Mouse (Mus musculus): ENCODE results near the gene Zmynd12. TPM values are rescaled to one million over a fixed set of nuclear protein-coding genes. Genes with fewer than 3 reads are reported as not detected.
A peak's percentile ranks its signal among the peaks of the same experiment; 100 is the strongest.

The Zmynd12 gene
- polyA plus RNA-seq, 1 experiment from 2014 or later = 0.23 TPM

DNA sequence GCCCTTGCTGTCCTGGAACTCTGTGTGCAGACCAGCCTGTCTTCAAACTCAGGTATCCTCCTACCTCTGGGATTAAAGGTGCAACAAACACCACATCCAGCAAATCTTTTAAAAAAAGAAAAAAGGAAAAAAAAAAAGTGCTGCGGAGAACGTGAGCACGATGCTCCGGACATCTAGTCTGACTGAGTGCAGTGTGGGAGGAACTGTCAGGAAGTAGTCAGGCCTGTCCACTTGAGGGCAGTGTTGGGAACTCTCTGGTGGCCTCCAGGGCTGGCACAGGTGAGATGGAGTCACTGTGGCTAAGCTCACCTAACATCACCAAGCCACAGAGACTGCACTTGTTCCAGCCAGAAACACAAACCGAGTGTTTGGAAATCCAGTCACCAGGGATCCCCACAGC is 8.1 kb downstream of the Zmynd12 start:
- DNase-seq (ENCODE audit: low spot score) (peak; percentile 26), ATAC-seq (ENCODE audit: low FRiP score) (no peak)
- no peaks in the 10 kb centered on the region for H3K9me3 ChIP-seq (ENCODE audit: control insufficient read depth, low read length)
- H3K4me2 ChIP-seq (replicated peaks; ENCODE audit: low read depth, low read length) = no peak overlapping the region
- H3K4me1 ChIP-seq (replicated peaks; ENCODE audit: control insufficient read depth, insufficient read depth, low read length) = no peaks in the 10 kb centered on the region
- no peaks in the 10 kb centered on the region for H3K36me3 ChIP-seq (ENCODE audit: control insufficient read depth, insufficient read depth, low read length)
- 36% methylated on average over 5 of the region's 5 CpGs for WGBS
- H3K9ac ChIP-seq (ENCODE audit: low read depth, low read length) = no peak overlapping the region
- H3K27me3 ChIP-seq (ENCODE audit: control insufficient read depth, insufficient read depth, low read length) = no peaks in the 10 kb centered on the region; the same call in 1 of the 2 replicates
- H3K4me3 ChIP-seq (ENCODE audit: low read depth, low read length) = no peak overlapping the region
- no peak overlapping the region for H3K27ac ChIP-seq (ENCODE audit: low read depth, low read length)

DNA sequence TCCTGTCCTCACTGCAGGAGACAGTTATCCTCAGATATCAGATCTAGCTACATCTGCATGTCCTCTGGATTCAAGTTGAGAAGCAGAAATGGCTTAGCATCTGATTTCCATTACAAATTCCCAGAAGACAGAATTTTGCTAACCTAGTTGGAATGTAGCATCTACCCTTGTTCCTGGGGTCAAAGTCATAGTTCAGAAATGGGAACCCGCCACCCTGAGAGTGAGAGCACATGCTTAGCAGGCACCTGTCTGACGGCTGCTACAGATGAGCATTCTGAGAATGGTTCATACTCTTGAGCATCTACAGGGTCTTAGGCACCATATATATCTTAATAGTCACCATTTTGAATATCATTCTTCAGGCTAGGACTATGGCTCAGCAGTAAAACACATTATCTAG is 15.3 kb downstream of the Zmynd12 start:
- Histone ChIP-seq H3K9ac (ENCODE audit: low read depth, low read length) (no peak overlapping the region), H3K4me3 (ENCODE audit: low read depth, low read length) (no peak overlapping the region), H3K27me3 (ENCODE audit: control insufficient read depth, insufficient read depth, low read length) (no peaks in the 10 kb centered on the region), H3K9me3 (ENCODE audit: control insufficient read depth, low read length) (no peaks in the 10 kb centered on the region), H3K4me1 (replicated peaks; ENCODE audit: control insufficient read depth, insufficient read depth, low read length) (no peaks in the 10 kb centered on the region), H3K4me2 (replicated peaks; ENCODE audit: low read depth, low read length) (no peak overlapping the region), H3K27ac (ENCODE audit: low read depth, low read length) (no peak overlapping the region), H3K36me3 (ENCODE audit: control insufficient read depth, insufficient read depth, low read length) (no peaks in the 10 kb centered on the region)
- DNase-seq (ENCODE audit: low spot score) (no peak), ATAC-seq (ENCODE audit: low FRiP score) (no peak)
- 88% methylated on average over 2 of the region's 2 CpGs for WGBS

DNA sequence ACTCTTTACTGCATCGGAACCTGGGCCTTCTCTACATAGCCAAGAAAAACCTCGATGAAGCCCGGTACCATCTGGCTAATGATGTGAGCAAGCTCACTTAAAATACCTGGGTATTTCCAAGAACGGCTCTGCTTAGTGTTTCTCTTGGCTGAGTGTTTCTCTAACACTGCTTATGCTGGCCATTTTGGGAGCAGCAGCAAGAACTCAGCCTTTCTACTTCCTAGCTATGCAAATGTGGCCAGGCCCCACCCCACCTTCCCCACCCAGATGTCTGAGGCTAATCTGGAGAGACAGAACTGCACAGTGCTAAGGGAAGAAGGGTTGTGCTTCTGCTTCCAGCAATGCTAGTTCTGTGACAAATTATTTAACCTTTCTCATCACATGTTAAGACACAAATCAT is 19.2 kb downstream of the Zmynd12 start:
- H3K4me3 ChIP-seq (ENCODE audit: low read depth, low read length) = no peak overlapping the region
- no peaks in the 10 kb centered on the region for H3K4me1 ChIP-seq (replicated peaks; ENCODE audit: control insufficient read depth, insufficient read depth, low read length)
- H3K27me3 ChIP-seq (ENCODE audit: control insufficient read depth, insufficient read depth, low read length) = no peaks in the 10 kb centered on the region
- no peak overlapping the region for H3K9ac ChIP-seq (ENCODE audit: low read depth, low read length)
- no peaks in the 10 kb centered on the region for H3K9me3 ChIP-seq (ENCODE audit: control insufficient read depth, low read length)
- H3K36me3 ChIP-seq (ENCODE audit: control insufficient read depth, insufficient read depth, low read length) = no peaks in the 10 kb centered on the region
- H3K27ac ChIP-seq (ENCODE audit: low read depth, low read length) = no peak overlapping the region
- no peak for ATAC-seq (ENCODE audit: low FRiP score)
- no peak overlapping the region for H3K4me2 ChIP-seq (replicated peaks; ENCODE audit: low read depth, low read length)
- 96% methylated on average over 4 of the region's 4 CpGs for WGBS
- DNase-seq (ENCODE audit: low spot score) = no peak

DNA sequence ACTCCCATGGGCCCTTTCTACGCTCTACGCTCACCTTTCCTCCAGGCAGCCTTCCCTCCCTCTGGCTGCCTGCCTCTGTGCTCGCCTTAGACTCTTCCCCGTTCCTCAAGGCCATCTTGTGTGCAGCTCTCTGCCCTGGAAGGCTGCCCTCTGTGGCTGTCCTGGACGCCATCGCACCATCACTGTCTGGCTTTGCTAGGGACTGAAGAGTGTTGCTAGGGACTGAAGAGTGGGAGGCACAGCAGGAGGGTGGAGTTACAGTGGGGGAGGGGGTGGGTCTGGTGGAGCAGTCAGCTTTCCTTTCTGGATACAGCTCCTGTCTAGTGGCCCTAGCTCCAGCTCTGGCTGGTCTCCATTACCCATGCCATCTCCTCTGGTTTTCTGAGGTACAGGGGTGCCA is 19.9 kb downstream of the Zmynd12 start:
- ATAC-seq (ENCODE audit: low FRiP score) (no peak), DNase-seq (ENCODE audit: low spot score) (no peak)
- H3K27ac ChIP-seq (ENCODE audit: low read depth, low read length) = no peak overlapping the region
- H3K4me3 ChIP-seq (ENCODE audit: low read depth, low read length) = no peak overlapping the region
- no peaks in the 10 kb centered on the region for H3K36me3 ChIP-seq (ENCODE audit: control insufficient read depth, insufficient read depth, low read length)
- WGBS = 43% methylated on average over 6 of the region's 6 CpGs
- H3K9ac ChIP-seq (ENCODE audit: low read depth, low read length) = no peak overlapping the region
- H3K4me2 ChIP-seq (replicated peaks; ENCODE audit: low read depth, low read length) = no peak overlapping the region
- H3K27me3 ChIP-seq (ENCODE audit: control insufficient read depth, insufficient read depth, low read length) = no peaks in the 10 kb centered on the region
- H3K4me1 ChIP-seq (replicated peaks; ENCODE audit: control insufficient read depth, insufficient read depth, low read length) = no peaks in the 10 kb centered on the region
- no peaks in the 10 kb centered on the region for H3K9me3 ChIP-seq (ENCODE audit: control insufficient read depth, low read length)

DNA sequence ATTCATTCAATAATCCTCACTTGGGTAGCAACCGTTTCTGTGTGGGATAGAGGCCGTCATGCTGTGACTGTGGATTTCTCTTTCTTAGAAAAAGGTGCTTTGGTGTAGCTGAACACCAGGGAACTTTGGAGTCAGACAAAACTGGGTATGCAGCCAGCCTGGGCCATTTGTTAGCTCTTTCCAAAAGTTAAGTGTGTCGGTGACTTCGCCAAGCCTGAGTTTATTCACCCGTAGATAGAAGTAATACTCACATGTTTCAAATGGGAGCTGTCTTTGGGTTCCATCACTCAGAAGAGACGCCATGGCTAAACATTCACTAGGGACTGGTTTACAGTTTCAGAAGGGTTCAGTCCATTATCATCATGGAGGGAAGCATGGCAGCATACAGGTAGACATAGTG is 24.6 kb downstream of the Zmynd12 start:
- Histone ChIP-seq H3K4me3 (ENCODE audit: low read depth, low read length) (no peak overlapping the region), H3K36me3 (ENCODE audit: control insufficient read depth, insufficient read depth, low read length) (no peaks in the 10 kb centered on the region), H3K4me2 (replicated peaks; ENCODE audit: low read depth, low read length) (no peak overlapping the region), H3K27ac (ENCODE audit: low read depth, low read length) (no peak overlapping the region), H3K9me3 (ENCODE audit: control insufficient read depth, low read length) (no peaks in the 10 kb centered on the region), H3K4me1 (replicated peaks; ENCODE audit: control insufficient read depth, insufficient read depth, low read length) (no peaks in the 10 kb centered on the region), H3K27me3 (ENCODE audit: control insufficient read depth, insufficient read depth, low read length) (no peaks in the 10 kb centered on the region), H3K9ac (ENCODE audit: low read depth, low read length) (no peak overlapping the region)
- DNase-seq (ENCODE audit: low spot score) (no peak), ATAC-seq (ENCODE audit: low FRiP score) (no peak)
- 90% methylated on average over 6 of the region's 6 CpGs for WGBS

DNA sequence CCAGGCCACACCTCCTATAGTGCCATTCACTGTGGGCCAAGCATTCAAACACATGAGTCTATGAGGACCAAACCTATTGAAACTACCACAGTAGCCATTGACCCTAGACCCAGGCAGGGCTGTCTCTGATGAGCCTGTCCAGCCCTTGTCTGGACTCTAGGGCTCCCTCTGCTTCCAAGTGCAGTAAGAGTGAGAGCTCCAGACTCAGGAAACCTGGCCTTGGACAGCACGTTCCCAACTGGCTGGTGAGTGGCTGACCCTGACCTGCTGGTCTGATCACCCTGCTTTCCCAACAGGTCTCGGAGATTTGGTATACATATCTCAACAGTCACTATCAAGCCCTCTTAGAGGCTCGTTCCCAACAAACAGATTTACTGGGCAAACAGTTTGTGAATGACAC is 25.2 kb downstream of the Zmynd12 start:
- Histone ChIP-seq H3K36me3 (ENCODE audit: control insufficient read depth, insufficient read depth, low read length) (no peaks in the 10 kb centered on the region), H3K27ac (ENCODE audit: low read depth, low read length) (no peak overlapping the region), H3K27me3 (ENCODE audit: control insufficient read depth, insufficient read depth, low read length) (no peaks in the 10 kb centered on the region), H3K4me2 (replicated peaks; ENCODE audit: low read depth, low read length) (no peak overlapping the region), H3K9ac (ENCODE audit: low read depth, low read length) (no peak overlapping the region), H3K9me3 (ENCODE audit: control insufficient read depth, low read length) (no peaks in the 10 kb centered on the region), H3K4me1 (replicated peaks; ENCODE audit: control insufficient read depth, insufficient read depth, low read length) (no peaks in the 10 kb centered on the region), H3K4me3 (ENCODE audit: low read depth, low read length) (no peak overlapping the region)
- WGBS = 83% methylated on average over 3 of the region's 3 CpGs
- ATAC-seq (ENCODE audit: low FRiP score) = no peak
- DNase-seq (ENCODE audit: low spot score) = no peak

DNA sequence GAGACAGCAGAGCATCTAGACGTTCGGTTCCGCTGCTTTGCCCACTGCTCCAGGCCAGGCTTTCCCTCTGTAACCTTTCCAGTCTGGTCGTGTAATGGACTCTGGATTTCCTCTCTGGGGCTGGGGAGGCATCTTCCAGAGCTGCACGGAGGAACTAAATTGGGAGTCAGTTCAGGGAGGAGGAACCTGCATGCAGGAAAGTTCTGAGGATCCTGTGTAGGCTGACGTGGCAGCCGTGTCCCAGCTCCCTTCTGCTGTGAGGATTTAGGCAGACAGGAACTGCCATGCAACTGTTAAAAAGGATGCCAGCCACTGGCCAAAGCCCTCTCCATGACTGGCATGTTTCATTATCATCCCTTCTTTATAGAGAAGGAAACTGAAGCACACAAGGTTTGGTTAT is 27.8 kb downstream of the Zmynd12 start:
- Histone ChIP-seq H3K4me2 (replicated peaks; ENCODE audit: low read depth, low read length) (no peak overlapping the region), H3K27me3 (ENCODE audit: control insufficient read depth, insufficient read depth, low read length) (no peaks in the 10 kb centered on the region), H3K4me3 (ENCODE audit: low read depth, low read length) (no peak overlapping the region), H3K36me3 (ENCODE audit: control insufficient read depth, insufficient read depth, low read length) (no peaks in the 10 kb centered on the region), H3K4me1 (replicated peaks; ENCODE audit: control insufficient read depth, insufficient read depth, low read length) (no peaks in the 10 kb centered on the region), H3K9me3 (ENCODE audit: control insufficient read depth, low read length) (no peaks in the 10 kb centered on the region), H3K9ac (ENCODE audit: low read depth, low read length) (no peak overlapping the region), H3K27ac (ENCODE audit: low read depth, low read length) (no peak overlapping the region)
- 69% methylated on average over 7 of the region's 7 CpGs for WGBS
- ATAC-seq (ENCODE audit: low FRiP score) (no peak), DNase-seq (ENCODE audit: low spot score) (no peak)

DNA sequence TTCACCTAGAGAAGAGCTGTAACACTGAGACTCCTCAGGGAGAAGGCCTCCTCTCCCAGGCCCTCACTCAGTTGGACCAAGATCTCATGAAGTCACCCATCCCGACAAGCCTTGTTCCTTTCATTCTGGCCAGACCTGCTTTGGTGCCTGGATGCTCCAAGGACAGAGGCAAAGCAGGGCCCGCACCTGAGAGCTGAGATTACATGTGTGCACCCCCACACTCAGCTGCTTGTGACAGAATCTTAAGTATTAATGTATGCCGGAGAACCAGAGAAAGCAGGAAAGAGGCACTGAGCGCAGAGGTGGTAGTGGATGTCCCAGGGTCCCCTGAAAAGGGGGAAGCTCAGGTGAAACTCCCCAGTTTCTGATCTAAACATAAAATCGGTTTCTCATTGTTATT is 30.5 kb downstream of the Zmynd12 start:
- 71% methylated on average over 5 of the region's 5 CpGs for WGBS
- Histone ChIP-seq H3K27me3 (ENCODE audit: control insufficient read depth, insufficient read depth, low read length) (no peaks in the 10 kb centered on the region), H3K4me1 (replicated peaks; ENCODE audit: control insufficient read depth, insufficient read depth, low read length) (no peaks in the 10 kb centered on the region), H3K4me2 (replicated peaks; ENCODE audit: low read depth, low read length) (no peak overlapping the region), H3K4me3 (ENCODE audit: low read depth, low read length) (no peak overlapping the region), H3K9ac (ENCODE audit: low read depth, low read length) (no peak overlapping the region), H3K27ac (ENCODE audit: low read depth, low read length) (no peak overlapping the region), H3K9me3 (ENCODE audit: control insufficient read depth, low read length) (no peaks in the 10 kb centered on the region), H3K36me3 (ENCODE audit: control insufficient read depth, insufficient read depth, low read length) (no peaks in the 10 kb centered on the region)
- peak; percentile 34 for ATAC-seq (ENCODE audit: low FRiP score)
- DNase-seq (ENCODE audit: low spot score) = peak; percentile 6

DNA sequence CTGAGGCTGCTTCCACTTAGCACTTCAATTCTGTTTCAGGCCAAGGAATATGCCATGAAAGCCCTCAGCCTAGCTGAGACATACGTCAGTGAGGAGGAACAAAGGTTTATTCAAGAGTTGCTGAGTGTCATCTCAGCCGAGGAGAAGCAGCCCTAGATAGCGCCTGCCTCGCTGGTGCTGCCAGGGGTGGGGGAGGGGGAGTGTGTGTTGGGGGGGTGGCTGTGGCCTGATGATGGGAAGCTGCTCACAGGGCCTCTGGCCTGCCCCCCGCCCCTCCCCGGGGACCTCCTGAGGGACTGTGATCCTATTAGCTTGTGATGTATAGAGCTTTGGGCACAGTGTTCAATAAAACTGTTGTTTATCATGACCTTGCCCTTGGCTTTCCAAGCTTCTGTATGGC is 30.9 kb downstream of the Zmynd12 start:
- Histone ChIP-seq H3K27me3 (ENCODE audit: control insufficient read depth, insufficient read depth, low read length) (no peaks in the 10 kb centered on the region), H3K4me2 (replicated peaks; ENCODE audit: low read depth, low read length) (no peak overlapping the region; the same call in 1 of the 2 replicates), H3K9ac (ENCODE audit: low read depth, low read length) (no peak overlapping the region), H3K4me3 (ENCODE audit: low read depth, low read length) (no peak overlapping the region), H3K9me3 (ENCODE audit: control insufficient read depth, low read length) (no peaks in the 10 kb centered on the region), H3K27ac (ENCODE audit: low read depth, low read length) (no peak overlapping the region), H3K4me1 (replicated peaks; ENCODE audit: control insufficient read depth, insufficient read depth, low read length) (no peaks in the 10 kb centered on the region), H3K36me3 (ENCODE audit: control insufficient read depth, insufficient read depth, low read length) (no peaks in the 10 kb centered on the region)
- DNase-seq (ENCODE audit: low spot score) = peak; percentile 58
- 31% methylated on average over 6 of the region's 6 CpGs for WGBS
- peak; percentile 75 for ATAC-seq (ENCODE audit: low FRiP score)
